Mouse (Mus musculus) cerebellum, adult 8-10 months (tissue): ENCODE results near the gene Armc9.

Experiments used
- DNase-seq: peaks from one replicate; pipeline ENCODE4 v3.0.0; 2022

Gene Armc9

GRCm38 (mm10) chr1:86232631-86233030 lies 78.1 kb downstream of the Armc9 start:
- no peak for DNase-seq

- DNase-seq: no peak
Observed at GRCm38 (mm10) chr1:86233808-86234207, 79.2 kb downstream of the Armc9 start.

GRCm38 (mm10) chr1:86235118-86235517 lies 80.5 kb downstream of the Armc9 start:
- DNase-seq: no peak

- no peak for DNase-seq
Observed at GRCm38 (mm10) chr1:86236442-86236841, 81.9 kb downstream of the Armc9 start.

GRCm38 (mm10) chr1:86239010-86239409 lies 84.4 kb downstream of the Armc9 start:
- no peak for DNase-seq

GRCm38 (mm10) chr1:86239871-86240270 lies 85.3 kb downstream of the Armc9 start:
- DNase-seq: no peak

GRCm38 (mm10) chr1:86240959-86241358 lies 86.4 kb downstream of the Armc9 start:
- no peak for DNase-seq

- no peak for DNase-seq
Observed at GRCm38 (mm10) chr1:86243490-86243889, 88.9 kb downstream of the Armc9 start.

- DNase-seq: no peak
Observed at GRCm38 (mm10) chr1:86245301-86246085, 90.9 kb downstream of the Armc9 start.

GRCm38 (mm10) chr1:86253410-86253809 lies 98.8 kb downstream of the Armc9 start:
- no peak for DNase-seq

- DNase-seq: peak; percentile 21
Observed at GRCm38 (mm10) chr1:86256311-86256710, 101.7 kb downstream of the Armc9 start.

- DNase-seq: no peak
Observed at GRCm38 (mm10) chr1:86257228-86257627, 102.6 kb downstream of the Armc9 start.

- DNase-seq: no peak
Observed at GRCm38 (mm10) chr1:86258171-86258824, 103.7 kb downstream of the Armc9 start.

GRCm38 (mm10) chr1:86263564-86264339 lies 109.2 kb downstream of the Armc9 start:
- DNase-seq: no peak

GRCm38 (mm10) chr1:86265060-86265459 lies 110.5 kb downstream of the Armc9 start:
- DNase-seq: no peak

GRCm38 (mm10) chr1:86268492-86269189 lies 114.1 kb downstream of the Armc9 start:
- DNase-seq: no peak

- no peak for DNase-seq
Observed at GRCm38 (mm10) chr1:86269190-86269508, 114.6 kb downstream of the Armc9 start.

GRCm38 (mm10) chr1:86271707-86272106 lies 117.1 kb downstream of the Armc9 start:
- no peak for DNase-seq

- DNase-seq: no peak
Observed at GRCm38 (mm10) chr1:86277055-86277454, 122.5 kb downstream of the Armc9 start.

- no peak for DNase-seq
Observed at GRCm38 (mm10) chr1:86281781-86282536, 127.4 kb downstream of the Armc9 start.

- DNase-seq: no peak
Observed at GRCm38 (mm10) chr1:86284101-86284500, 129.5 kb downstream of the Armc9 start.

GRCm38 (mm10) chr1:86285295-86285694 lies 130.7 kb downstream of the Armc9 start:
- no peak for DNase-seq
